Mouse (Mus musculus): Measurements from ENCODE around the gene Ndc1. TPM values are rescaled to one million over a fixed set of nuclear protein-coding genes. Genes with fewer than 3 reads are reported as not detected.
A peak's percentile ranks its signal among the peaks of the same experiment; 100 is the strongest.
"Not testable (repeated sequence)": the region's sequence is repeated elsewhere in the genome, so short reads cannot be mapped to it uniquely, and the experiment has no call there.

The Ndc1 gene
- polyA plus RNA-seq, 1 experiment from 2014 or later: 32.5 TPM

DNA sequence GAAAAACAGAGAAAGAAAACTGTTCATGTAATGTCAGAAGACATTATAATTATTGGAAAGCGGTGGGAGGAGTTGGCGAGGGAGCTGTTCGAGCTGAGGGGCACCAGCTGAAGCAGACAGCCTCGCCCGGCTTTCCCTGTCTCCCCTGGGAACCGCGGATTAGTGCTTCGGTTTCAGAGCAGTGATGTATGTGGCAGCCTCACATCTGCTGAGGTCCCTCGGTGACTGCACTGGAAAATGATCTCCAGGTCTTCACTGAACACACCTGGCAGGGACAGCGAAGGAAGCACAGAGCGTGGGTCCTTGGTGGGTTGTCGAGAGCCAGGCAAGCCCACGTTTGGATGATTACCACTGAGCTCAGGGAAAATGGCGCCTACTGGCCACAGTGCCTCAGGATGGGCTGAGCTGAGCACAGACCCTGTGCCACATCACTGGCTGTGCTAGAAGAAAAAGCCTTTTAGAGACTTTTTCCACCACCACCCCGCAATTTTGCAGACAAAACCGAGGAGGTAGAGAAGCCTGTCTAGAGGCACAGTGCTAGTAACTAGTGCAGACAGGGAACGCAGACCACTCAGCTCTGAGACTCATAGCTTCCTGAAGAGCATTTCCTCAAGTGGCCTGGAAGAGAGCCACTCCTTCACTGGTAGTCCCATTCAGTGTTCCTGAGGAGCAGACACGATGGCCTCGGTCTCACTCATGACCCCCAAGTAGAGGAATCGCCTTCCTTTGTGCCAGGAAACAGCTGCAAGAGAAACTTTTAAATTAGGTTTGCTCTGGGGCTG lies 18.9 kb upstream of the Ndc1 start:
- no peak for ATAC-seq (ENCODE audit: insufficient number of reproducible peaks, low FRiP score)
- WGBS: 70% methylated on average over 20 of the region's 20 CpGs
- Histone ChIP-seq H3K27me3 (replicated peaks) (no peaks in the 10 kb centered on the region), H3K4me1 (replicated peaks) (peaks cover 6% of the 10 kb centered on the region; the same call in 1 of the 2 replicates), H3K36me3 (peaks cover 27% of the 10 kb centered on the region), H3K9ac (peak overlapping the region; percentile 25; the same call in 1 of the 2 replicates), H3K9me3 (replicated peaks) (no peaks in the 10 kb centered on the region), H3K27ac (ENCODE audit: poor library complexity, severe bottlenecking) (no peak overlapping the region), H3K4me3 (no peak overlapping the region), H3K4me2 (0 out of 2 replicates have a peak overlapping the region, but pooled peaks have one; percentile 32)

DNA sequence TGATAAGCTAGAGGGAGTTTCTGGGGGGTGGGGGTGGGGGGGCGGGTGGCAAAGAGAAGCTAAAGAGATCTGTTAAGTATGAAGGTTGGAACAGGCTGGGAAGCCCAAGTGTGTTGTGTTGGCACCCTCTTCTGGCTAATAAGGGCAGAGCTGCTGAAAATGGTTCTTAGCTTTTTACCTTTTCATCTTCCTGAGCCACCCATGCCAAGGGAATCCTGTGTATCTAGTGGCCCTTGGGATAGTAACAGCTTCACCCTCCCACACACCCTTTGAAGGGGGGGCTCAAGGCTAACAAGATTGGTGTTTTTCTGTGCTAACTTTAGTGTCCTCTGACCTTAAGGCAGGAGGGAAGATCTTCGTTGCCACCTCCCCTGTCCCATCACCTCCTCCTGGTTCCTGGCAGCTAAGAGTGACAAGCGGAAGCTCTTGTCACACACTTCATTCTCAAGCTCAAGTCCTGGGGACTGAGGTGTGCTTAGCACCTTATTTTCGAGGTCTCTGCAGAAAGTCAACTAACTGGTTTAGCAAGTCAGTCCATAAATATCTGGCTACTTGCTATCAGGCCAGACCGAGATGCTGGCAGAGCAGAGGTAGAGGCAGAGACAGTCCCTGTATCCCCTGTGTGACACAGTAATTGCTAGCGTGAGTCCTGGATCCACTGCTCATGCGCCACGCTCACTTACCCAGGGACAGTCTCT lies 18.1 kb upstream of the Ndc1 start:
- 56% methylated on average over 8 of the region's 8 CpGs for WGBS
- H3K36me3 ChIP-seq: peaks cover 25% of the 10 kb centered on the region
- H3K4me3 ChIP-seq: no peak overlapping the region
- no peak for ATAC-seq (ENCODE audit: insufficient number of reproducible peaks, low FRiP score)
- 0 out of 2 replicates have a peak overlapping the region, but pooled peaks have one; percentile 25 for H3K9ac ChIP-seq
- no peak overlapping the region for H3K27ac ChIP-seq (ENCODE audit: poor library complexity, severe bottlenecking)
- no peaks in the 10 kb centered on the region for H3K9me3 ChIP-seq (replicated peaks)
- H3K4me1 ChIP-seq (replicated peaks): peaks cover 6% of the 10 kb centered on the region; the same call in 1 of the 2 replicates
- H3K4me2 ChIP-seq: 0 out of 2 replicates have a peak overlapping the region, but pooled peaks have one; percentile 32
- no peaks in the 10 kb centered on the region for H3K27me3 ChIP-seq (replicated peaks)

DNA sequence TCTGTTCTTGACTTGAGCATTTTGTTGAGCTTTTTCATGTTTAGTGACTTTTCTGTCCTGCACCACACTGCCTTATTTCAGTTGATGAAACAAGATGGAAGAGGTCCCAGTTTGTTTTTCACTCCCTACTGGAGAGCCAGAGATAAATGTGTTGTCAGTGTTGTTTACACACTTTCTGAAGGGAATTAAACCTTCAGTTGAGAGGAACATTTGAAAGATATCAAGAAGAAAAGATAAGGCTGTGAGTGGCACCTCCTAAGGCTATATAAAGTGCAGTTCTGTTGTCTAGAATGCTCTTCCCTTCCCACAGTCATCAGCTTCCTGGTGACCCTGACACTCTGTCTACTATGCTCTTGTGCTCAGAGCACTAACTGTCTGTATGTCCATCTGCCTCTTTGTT lies 16.2 kb upstream of the Ndc1 start:
- Histone ChIP-seq H3K9me3 (replicated peaks) (no peaks in the 10 kb centered on the region), H3K27ac (ENCODE audit: poor library complexity, severe bottlenecking) (no peak overlapping the region), H3K4me1 (replicated peaks) (peaks cover 6% of the 10 kb centered on the region; the same call in 1 of the 2 replicates), H3K9ac (no peak overlapping the region), H3K36me3 (peaks cover 12% of the 10 kb centered on the region; the same call in 1 of the 2 replicates), H3K27me3 (replicated peaks) (no peaks in the 10 kb centered on the region), H3K4me3 (no peak overlapping the region), H3K4me2 (no peak overlapping the region)
- no peak for ATAC-seq (ENCODE audit: insufficient number of reproducible peaks, low FRiP score)

DNA sequence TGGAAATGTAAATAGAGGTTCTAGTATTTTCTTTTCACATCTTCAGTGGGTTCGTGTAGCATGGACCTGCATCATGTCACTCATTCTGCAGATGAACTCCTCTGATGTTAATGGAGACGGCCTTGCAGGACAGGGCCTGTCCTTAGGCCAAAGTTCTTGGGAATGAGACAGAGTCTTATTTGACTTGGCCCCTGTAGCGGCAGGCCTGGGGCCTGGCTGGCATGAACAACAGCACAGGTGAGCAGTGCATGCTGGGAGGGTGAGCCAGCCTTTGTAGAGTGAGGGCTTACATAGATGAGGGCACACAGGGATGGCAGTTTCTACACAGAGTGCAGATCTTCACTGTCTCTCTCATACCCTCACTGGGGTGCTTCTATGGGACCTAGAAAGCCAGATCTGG lies 14.0 kb upstream of the Ndc1 start:
- H3K36me3 ChIP-seq: peaks cover 15% of the 10 kb centered on the region
- H3K4me3 ChIP-seq: no peak overlapping the region
- H3K9ac ChIP-seq: no peak overlapping the region
- no peak for ATAC-seq (ENCODE audit: insufficient number of reproducible peaks, low FRiP score)
- H3K27ac ChIP-seq (ENCODE audit: poor library complexity, severe bottlenecking): no peak overlapping the region
- WGBS: 83% methylated on average over 3 of the region's 3 CpGs
- no peaks in the 10 kb centered on the region for H3K9me3 ChIP-seq (replicated peaks)
- H3K4me1 ChIP-seq (replicated peaks): peaks cover 6% of the 10 kb centered on the region; the same call in 1 of the 2 replicates
- H3K4me2 ChIP-seq: no peak overlapping the region
- H3K27me3 ChIP-seq (replicated peaks): no peaks in the 10 kb centered on the region

DNA sequence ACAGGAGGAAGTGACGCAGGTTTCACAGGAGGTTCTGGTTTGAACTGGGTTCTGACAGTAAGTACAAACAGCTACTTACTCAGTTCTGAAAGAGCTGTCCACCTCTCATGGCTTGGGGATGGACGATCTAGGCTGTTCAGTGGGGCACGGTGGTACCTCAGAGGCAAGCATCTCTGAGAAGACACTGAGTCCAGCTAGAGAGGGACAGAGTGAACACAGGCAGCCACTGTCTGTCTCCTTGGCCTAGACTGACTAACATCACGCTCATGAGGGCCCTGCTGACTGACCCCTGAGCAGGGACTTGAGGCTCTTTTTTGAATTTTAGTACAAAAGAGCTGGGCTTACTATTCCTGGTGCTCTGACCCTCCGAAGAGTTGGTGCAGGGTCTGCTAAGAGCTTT lies 13.5 kb upstream of the Ndc1 start:
- ATAC-seq (ENCODE audit: insufficient number of reproducible peaks, low FRiP score): no peak
- Histone ChIP-seq H3K4me2 (no peak overlapping the region), H3K9me3 (replicated peaks) (no peaks in the 10 kb centered on the region), H3K9ac (no peak overlapping the region), H3K4me3 (no peak overlapping the region), H3K36me3 (peaks cover 17% of the 10 kb centered on the region), H3K27me3 (replicated peaks) (no peaks in the 10 kb centered on the region), H3K27ac (ENCODE audit: poor library complexity, severe bottlenecking) (no peak overlapping the region), H3K4me1 (replicated peaks) (peaks cover 1% of the 10 kb centered on the region; the same call in 1 of the 2 replicates)
- WGBS: 84% methylated on average over 5 of the region's 5 CpGs

DNA sequence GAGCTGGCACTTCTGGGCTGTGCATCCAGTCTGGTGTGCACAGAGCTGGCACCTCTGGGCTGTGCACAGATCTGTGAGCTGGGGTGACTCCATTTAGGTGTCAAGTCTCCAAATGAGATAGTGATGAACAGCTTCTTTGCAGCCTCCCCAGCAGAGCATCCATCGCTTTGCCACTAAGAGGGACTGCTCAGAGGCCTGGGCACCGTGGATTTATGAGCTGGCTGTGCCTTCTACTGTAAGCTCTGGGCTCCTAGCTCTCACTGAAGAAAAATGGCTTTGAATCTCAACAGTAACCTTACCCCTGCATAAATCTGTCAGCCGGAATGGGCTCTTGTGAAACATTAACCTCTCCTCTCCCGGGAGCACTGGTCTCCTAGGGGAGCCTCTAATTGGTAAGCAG lies 13.0 kb upstream of the Ndc1 start:
- Histone ChIP-seq H3K27me3 (replicated peaks) (no peaks in the 10 kb centered on the region), H3K4me1 (replicated peaks) (no peaks in the 10 kb centered on the region), H3K4me3 (no peak overlapping the region), H3K36me3 (peaks cover 16% of the 10 kb centered on the region), H3K27ac (ENCODE audit: poor library complexity, severe bottlenecking) (no peak overlapping the region), H3K9ac (no peak overlapping the region), H3K4me2 (no peak overlapping the region), H3K9me3 (replicated peaks) (no peaks in the 10 kb centered on the region)
- 56% methylated on average over 4 of the region's 4 CpGs for WGBS
- no peak for ATAC-seq (ENCODE audit: insufficient number of reproducible peaks, low FRiP score)

DNA sequence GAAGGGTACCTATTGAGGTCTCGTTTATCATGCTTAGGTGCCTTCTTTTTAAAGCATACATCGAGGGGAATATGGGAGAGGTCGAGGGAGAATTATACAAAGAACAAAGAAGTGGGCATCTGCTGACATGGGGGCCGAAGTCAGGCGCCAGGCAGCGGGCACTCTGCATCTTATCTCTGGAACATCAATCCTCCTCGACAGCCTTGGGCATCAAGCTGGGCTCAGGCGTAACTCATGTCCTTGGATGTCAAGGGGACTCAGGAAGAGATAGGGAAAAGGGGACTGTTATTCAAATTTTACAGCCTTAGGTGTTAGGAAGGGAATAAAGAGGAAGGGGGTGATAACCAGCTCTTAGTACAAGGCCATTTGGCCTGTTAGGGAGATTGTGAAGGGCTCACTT lies 10.4 kb upstream of the Ndc1 start:
- 50% methylated on average over 8 of the region's 8 CpGs for WGBS
- ATAC-seq (ENCODE audit: insufficient number of reproducible peaks, low FRiP score); H3K4me2 ChIP-seq; H3K9ac ChIP-seq; H3K4me3 ChIP-seq; H3K9me3 ChIP-seq (replicated peaks); H3K4me1 ChIP-seq (replicated peaks); H3K27ac ChIP-seq (ENCODE audit: poor library complexity, severe bottlenecking); H3K27me3 ChIP-seq (replicated peaks): not testable (repeated sequence)
- H3K36me3 ChIP-seq: peaks cover 16% of the 10 kb centered on the region

DNA sequence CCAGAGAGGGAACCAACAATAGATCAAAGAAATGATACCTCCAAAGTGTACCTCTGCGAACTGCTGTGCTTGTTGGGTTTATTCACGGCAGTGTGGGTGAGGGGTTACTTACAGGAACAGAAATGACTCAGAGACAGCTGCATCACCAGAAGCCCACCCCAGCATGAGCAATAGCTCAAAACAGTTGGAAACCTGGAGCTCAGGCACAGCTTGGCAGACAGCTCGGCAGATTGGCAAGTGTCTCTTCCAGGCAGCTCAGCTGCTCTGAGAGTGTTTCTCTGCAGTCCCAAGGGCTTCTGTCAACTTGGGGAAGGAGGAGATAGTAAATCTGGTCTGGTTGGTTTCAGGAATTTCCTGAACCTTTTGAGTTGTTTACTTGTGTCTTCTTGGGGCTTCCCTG lies 9.1 kb upstream of the Ndc1 start:
- H3K27me3 ChIP-seq (replicated peaks): no peaks in the 10 kb centered on the region
- no peak overlapping the region for H3K4me3 ChIP-seq
- WGBS: 85% methylated on average over 3 of the region's 3 CpGs
- H3K27ac ChIP-seq (ENCODE audit: poor library complexity, severe bottlenecking): no peak overlapping the region
- H3K9me3 ChIP-seq (replicated peaks): no peaks in the 10 kb centered on the region
- no peak overlapping the region for H3K9ac ChIP-seq
- peaks cover 13% of the 10 kb centered on the region for H3K36me3 ChIP-seq
- H3K4me1 ChIP-seq (replicated peaks): no peaks in the 10 kb centered on the region
- no peak overlapping the region for H3K4me2 ChIP-seq
- ATAC-seq (ENCODE audit: insufficient number of reproducible peaks, low FRiP score): no peak

DNA sequence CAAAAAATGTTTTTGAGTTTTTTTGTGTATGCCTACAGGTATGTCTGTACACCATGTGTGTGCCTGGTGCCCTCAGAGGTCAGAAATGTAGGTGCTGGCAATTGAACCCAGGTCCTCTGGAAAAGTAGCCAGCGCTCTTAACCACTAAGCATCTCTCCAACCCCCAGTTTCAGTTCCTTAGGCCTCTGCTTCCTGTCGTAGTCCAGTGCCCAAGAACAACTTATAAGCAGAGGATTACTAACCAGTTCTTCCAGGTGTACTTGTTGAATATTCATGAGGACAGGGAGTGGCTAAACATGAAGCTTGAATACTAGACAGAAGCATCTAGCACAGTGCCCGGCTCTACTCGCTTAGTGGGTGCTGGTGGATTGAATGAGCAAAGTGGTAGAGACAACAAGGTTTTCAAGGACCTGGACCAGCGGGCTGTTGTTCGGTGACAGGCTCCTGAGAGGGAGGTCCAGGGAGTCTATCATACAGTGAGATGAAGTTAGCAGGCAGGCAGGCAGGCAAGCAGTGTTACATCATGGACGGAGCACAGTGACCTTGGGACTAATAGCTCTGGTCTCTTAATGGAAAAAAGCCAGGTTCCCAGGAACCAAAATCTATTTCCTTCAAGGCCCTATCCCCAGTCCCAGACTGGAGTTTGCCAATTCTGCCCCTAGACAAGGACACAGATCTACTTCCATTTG lies 7.0 kb upstream of the Ndc1 start:
- no peak overlapping the region for H3K4me3 ChIP-seq
- 0 out of 2 replicates have a peak, but pooled peaks cover 3% of the 10 kb centered on the region for H3K4me1 ChIP-seq (replicated peaks)
- no peak overlapping the region for H3K9ac ChIP-seq
- no peaks in the 10 kb centered on the region for H3K27me3 ChIP-seq (replicated peaks)
- H3K4me2 ChIP-seq: no peak overlapping the region
- no peak for ATAC-seq (ENCODE audit: insufficient number of reproducible peaks, low FRiP score)
- WGBS: 84% methylated on average over 7 of the region's 7 CpGs
- peaks cover 11% of the 10 kb centered on the region for H3K36me3 ChIP-seq
- H3K27ac ChIP-seq (ENCODE audit: poor library complexity, severe bottlenecking): no peak overlapping the region
- no peaks in the 10 kb centered on the region for H3K9me3 ChIP-seq (replicated peaks)

DNA sequence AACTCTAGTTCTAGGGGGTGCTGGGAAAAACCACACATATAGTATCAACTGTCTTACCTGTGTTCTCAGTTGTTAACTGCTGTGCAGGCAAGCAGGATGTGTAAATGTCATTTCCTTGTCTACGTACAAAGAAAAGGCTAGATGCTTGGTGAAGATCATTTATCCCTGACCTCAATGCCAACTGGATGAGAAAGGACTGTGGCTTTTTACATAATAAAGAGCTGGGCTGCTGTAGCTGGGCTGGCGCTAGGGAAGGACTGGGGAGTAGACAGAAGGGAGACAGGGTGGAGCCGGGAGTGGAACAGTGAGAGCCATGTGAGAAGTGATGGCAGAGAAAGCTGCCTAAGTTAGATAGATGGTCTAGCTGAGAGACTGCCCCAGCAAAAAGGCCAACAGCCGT lies 4.8 kb upstream of the Ndc1 start:
- no peak overlapping the region for H3K9ac ChIP-seq
- WGBS: 74% methylated on average over 4 of the region's 4 CpGs
- peaks cover 11% of the 10 kb centered on the region for H3K36me3 ChIP-seq
- no peaks in the 10 kb centered on the region for H3K27me3 ChIP-seq (replicated peaks)
- H3K27ac ChIP-seq (ENCODE audit: poor library complexity, severe bottlenecking): no peak overlapping the region
- H3K4me2 ChIP-seq: no peak overlapping the region
- H3K9me3 ChIP-seq (replicated peaks): no peaks in the 10 kb centered on the region
- no peak overlapping the region for H3K4me3 ChIP-seq
- ATAC-seq (ENCODE audit: insufficient number of reproducible peaks, low FRiP score): no peak
- H3K4me1 ChIP-seq (replicated peaks): 0 out of 2 replicates have a peak, but pooled peaks cover 3% of the 10 kb centered on the region

DNA sequence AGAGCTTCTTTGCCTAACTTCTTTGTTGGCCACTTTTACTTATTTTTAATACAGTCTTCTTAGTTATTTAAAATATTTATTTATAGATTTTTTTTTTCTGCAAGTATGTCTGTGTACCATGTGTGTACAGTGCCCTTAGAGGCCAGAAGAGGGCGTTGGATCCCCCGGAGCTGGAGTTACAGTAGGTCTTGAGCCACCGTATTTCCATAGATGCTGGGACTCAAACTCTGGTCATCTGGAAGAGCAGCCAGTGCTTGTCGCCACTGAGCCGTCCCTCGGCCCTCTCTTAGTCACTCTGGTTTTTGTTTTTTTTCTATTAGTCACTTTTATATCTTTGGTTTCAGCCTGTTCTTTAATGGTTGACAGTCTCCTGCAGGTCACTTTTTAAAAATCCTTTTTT lies 4.0 kb upstream of the Ndc1 start:
- Histone ChIP-seq H3K4me3 (no peak overlapping the region), H3K36me3 (peaks cover 8% of the 10 kb centered on the region), H3K4me2 (no peak overlapping the region), H3K9ac (no peak overlapping the region), H3K4me1 (replicated peaks) (peaks cover 5% of the 10 kb centered on the region), H3K9me3 (replicated peaks) (no peaks in the 10 kb centered on the region), H3K27ac (ENCODE audit: poor library complexity, severe bottlenecking) (no peak overlapping the region), H3K27me3 (replicated peaks) (no peaks in the 10 kb centered on the region)
- 72% methylated on average over 6 of the region's 6 CpGs for WGBS
- no peak for ATAC-seq (ENCODE audit: insufficient number of reproducible peaks, low FRiP score)

Data from heart, embryonic 12.5 days (tissue).